Mouse (Mus musculus): ENCODE measurements at regions not wholly inside any gene's neighbourhood (a gene's known extent, or its start where the extent isn't known, plus 50 kb on each side); places are given as distances from the start of the nearest gene placed in this dataset.

DNA sequence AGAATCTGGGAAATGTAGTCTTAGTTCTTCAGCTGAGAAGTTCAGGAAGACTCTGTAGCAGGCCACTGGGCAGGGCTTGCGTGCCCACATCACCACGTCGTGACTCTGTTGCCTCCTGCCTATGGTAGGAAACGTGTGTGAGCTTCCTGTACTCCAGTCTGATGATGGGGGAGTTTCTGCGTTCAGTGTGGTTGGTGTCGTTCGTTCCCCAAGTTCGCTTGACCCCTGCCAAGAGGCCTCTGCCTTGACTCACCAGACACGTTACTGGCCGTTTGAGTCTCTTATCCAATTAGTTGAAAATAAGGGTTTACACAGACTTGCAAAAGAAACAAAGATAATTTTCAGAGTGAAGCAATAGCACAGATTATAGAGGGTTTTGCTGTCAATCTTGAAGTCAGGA is 102.4 kb upstream of the Syt6 start:
- 67% methylated on average over 10 of the region's 10 CpGs for WGBS
- ATAC-seq (ENCODE audit: low FRiP score, low TSS enrichment), result no peak
- H3K27ac ChIP-seq (ENCODE audit: low read depth, low read length), result no peak overlapping the region

DNA sequence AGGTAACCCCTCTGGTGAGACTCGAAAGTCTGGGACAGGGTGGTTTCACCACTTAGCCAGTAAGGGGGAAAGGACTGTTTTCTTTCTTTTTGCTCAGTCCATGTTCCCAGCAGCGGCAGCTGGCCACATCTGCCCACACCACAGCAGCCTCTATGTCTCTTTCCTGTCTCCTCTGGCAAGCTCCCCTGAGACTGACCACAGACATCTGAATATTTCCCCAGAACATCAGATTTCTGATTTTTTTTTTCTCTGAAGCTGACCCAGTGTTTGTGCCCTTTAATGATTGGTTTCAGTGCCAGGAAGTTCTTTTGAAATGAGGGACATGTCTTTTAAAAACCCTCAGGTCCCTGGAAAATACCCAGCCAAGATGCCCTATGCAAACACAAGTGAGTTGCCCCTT is 101.7 kb upstream of the Syt6 start:
- no peaks in the 10 kb centered on the region for H3K9me3 ChIP-seq (ENCODE audit: control insufficient read depth, low read length)
- 72% methylated on average over 2 of the region's 2 CpGs for WGBS
- H3K4me2 ChIP-seq (replicated peaks; ENCODE audit: low read depth, low read length), result no peak overlapping the region
- H3K4me1 ChIP-seq (ENCODE audit: control insufficient read depth, insufficient read depth, low read length), result no peaks in the 10 kb centered on the region
- no peak for ATAC-seq (ENCODE audit: low FRiP score, low TSS enrichment)
- no peaks in the 10 kb centered on the region for H3K36me3 ChIP-seq (ENCODE audit: control insufficient read depth, insufficient read depth, low read length)
- no peak overlapping the region for H3K27ac ChIP-seq (ENCODE audit: low read depth, low read length)
- H3K9ac ChIP-seq (ENCODE audit: low read depth, low read length), result no peak overlapping the region
- H3K4me3 ChIP-seq (ENCODE audit: low read length), result no peak overlapping the region
- no peaks in the 10 kb centered on the region for H3K27me3 ChIP-seq (ENCODE audit: control insufficient read depth, insufficient read depth, low read length)

More for the DNA sequence above, 102.4 kb upstream of the Syt6 start:
- no peaks in the 10 kb centered on the region for H3K9me3 ChIP-seq (ENCODE audit: control insufficient read depth, low read length)
- H3K4me3 ChIP-seq (ENCODE audit: low read length), result no peak overlapping the region
- H3K36me3 ChIP-seq (ENCODE audit: control insufficient read depth, insufficient read depth, low read length), result no peaks in the 10 kb centered on the region
- no peak overlapping the region for H3K9ac ChIP-seq (ENCODE audit: low read depth, low read length)
- no peaks in the 10 kb centered on the region for H3K27me3 ChIP-seq (ENCODE audit: control insufficient read depth, insufficient read depth, low read length)
- no peak overlapping the region for H3K4me2 ChIP-seq (replicated peaks; ENCODE audit: low read depth, low read length)
- H3K4me1 ChIP-seq (ENCODE audit: control insufficient read depth, insufficient read depth, low read length), result no peaks in the 10 kb centered on the region

DNA sequence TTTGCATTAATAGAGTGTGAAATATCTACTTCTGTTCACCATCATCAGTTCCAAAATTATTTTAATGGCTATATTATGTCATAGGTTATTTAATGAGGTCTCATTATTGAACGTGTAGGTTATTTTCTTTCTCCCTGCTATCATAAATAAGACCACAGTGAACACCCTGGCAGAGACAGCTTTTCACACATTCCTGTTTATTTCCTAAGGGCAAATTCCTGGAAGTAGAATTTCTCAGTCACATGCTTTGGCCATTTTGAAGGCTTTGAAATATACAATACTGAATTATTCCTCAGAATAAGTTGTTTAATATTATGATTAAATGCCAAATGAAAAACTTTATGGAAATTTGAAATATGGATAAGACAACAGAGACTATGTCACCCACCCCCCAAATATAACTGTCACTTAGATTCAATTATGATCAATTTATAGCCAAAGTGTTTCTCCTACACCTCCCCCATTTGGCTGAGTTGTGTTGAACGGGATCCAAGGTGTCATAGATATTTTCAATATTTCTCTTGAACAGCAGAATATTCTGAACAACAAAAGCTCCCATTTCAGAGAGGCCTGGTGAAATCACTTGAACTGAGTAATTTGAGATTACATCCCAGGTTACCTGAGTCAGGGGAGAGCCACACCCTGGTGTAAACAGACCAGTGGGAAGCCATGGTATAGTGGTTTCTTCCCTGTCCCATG is 95.0 kb upstream of the Syt6 start:
- Histone ChIP-seq H3K4me3 (ENCODE audit: low read length) (no peak overlapping the region), H3K36me3 (ENCODE audit: control insufficient read depth, insufficient read depth, low read length) (no peaks in the 10 kb centered on the region), H3K9me3 (ENCODE audit: control insufficient read depth, low read length) (no peaks in the 10 kb centered on the region), H3K27ac (ENCODE audit: low read depth, low read length) (no peak overlapping the region), H3K4me1 (ENCODE audit: control insufficient read depth, insufficient read depth, low read length) (no peaks in the 10 kb centered on the region), H3K27me3 (ENCODE audit: control insufficient read depth, insufficient read depth, low read length) (no peaks in the 10 kb centered on the region), H3K9ac (ENCODE audit: low read depth, low read length) (no peak overlapping the region), H3K4me2 (replicated peaks; ENCODE audit: low read depth, low read length) (no peak overlapping the region)
- 44% methylated on average over 2 of the region's 2 CpGs for WGBS
- no peak for ATAC-seq (ENCODE audit: low FRiP score, low TSS enrichment)

DNA sequence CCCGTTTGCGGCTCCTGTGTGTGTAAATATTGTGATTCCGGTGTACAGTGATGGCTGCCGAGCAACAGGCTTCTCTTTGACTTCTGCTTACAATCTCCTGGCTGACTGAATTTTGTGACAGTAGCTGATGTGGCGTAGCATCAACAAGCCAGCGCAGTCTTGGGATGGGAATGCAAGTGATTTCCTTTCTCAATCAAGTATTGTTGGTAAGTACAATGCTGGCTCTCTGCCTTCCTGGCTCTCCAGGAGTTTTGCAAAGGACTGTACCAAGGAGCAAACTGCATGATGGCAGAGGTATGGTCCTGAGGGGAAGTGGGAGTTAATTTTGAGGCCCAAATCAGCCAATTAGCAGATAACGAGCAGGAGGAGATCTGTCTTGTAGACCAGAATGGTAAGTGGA is 94.4 kb upstream of the Syt6 start:
- Histone ChIP-seq H3K9me3 (ENCODE audit: control insufficient read depth, low read length) (no peaks in the 10 kb centered on the region), H3K9ac (ENCODE audit: low read depth, low read length) (no peak overlapping the region), H3K4me3 (ENCODE audit: low read length) (no peak overlapping the region), H3K4me2 (replicated peaks; ENCODE audit: low read depth, low read length) (no peak overlapping the region), H3K36me3 (ENCODE audit: control insufficient read depth, insufficient read depth, low read length) (no peaks in the 10 kb centered on the region), H3K27me3 (ENCODE audit: control insufficient read depth, insufficient read depth, low read length) (no peaks in the 10 kb centered on the region), H3K4me1 (ENCODE audit: control insufficient read depth, insufficient read depth, low read length) (no peaks in the 10 kb centered on the region), H3K27ac (ENCODE audit: low read depth, low read length) (no peak overlapping the region)
- no peak for ATAC-seq (ENCODE audit: low FRiP score, low TSS enrichment)
- 92% methylated on average over 7 of the region's 7 CpGs for WGBS

DNA sequence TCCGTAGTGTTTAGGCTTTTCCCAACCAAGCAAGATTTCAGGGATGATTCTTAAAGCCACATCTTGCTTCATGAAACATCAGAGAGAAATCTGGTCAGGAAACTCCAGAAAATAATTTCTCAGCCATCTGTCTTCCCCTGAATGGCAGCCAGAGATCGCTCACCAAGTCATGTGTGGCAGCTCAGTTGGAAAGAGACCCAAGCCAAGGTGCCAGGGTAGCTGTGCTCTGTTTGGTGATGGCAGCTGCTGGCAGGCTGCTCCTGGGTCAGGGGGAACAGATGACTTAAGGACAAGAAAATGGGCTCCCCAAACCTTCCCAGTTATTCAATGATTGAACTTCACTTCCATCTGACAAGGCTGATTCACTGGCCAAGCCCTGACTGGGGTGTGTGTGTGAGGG is 91.7 kb upstream of the Syt6 start:
- WGBS, result 93% methylated on average over 2 of the region's 2 CpGs
- H3K4me3 ChIP-seq (ENCODE audit: low read length), result no peak overlapping the region
- no peaks in the 10 kb centered on the region for H3K9me3 ChIP-seq (ENCODE audit: control insufficient read depth, low read length)
- no peaks in the 10 kb centered on the region for H3K4me1 ChIP-seq (ENCODE audit: control insufficient read depth, insufficient read depth, low read length)
- H3K27ac ChIP-seq (ENCODE audit: low read depth, low read length), result no peak overlapping the region
- no peaks in the 10 kb centered on the region for H3K36me3 ChIP-seq (ENCODE audit: control insufficient read depth, insufficient read depth, low read length)
- H3K9ac ChIP-seq (ENCODE audit: low read depth, low read length), result no peak overlapping the region
- H3K27me3 ChIP-seq (ENCODE audit: control insufficient read depth, insufficient read depth, low read length), result no peaks in the 10 kb centered on the region
- H3K4me2 ChIP-seq (replicated peaks; ENCODE audit: low read depth, low read length), result no peak overlapping the region
- ATAC-seq (ENCODE audit: low FRiP score, low TSS enrichment), result no peak

DNA sequence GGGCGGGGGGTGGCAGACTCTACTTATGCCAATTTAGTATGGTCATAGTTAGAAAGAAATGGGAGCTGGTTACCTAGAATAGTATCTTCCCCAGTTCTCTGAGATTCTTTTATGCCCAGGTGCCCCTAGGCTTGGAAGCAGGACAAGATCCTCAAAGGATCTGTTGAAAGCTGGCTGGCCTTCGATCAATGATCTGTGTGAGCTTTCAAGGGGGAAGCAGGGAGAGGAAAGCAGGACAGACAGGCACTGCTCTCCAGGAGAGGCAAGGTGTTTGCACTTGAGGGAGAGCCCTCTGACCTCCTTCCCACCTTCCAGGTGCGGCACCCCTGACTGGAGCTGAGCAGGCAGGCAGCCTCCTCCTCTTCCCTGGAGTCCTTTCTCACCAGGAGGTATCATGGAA is 91.3 kb upstream of the Syt6 start:
- WGBS, result 75% methylated on average over 3 of the region's 3 CpGs
- H3K9me3 ChIP-seq (ENCODE audit: control insufficient read depth, low read length), result no peaks in the 10 kb centered on the region
- H3K9ac ChIP-seq (ENCODE audit: low read depth, low read length), result no peak overlapping the region
- ATAC-seq (ENCODE audit: low FRiP score, low TSS enrichment), result no peak
- H3K27ac ChIP-seq (ENCODE audit: low read depth, low read length), result no peak overlapping the region
- H3K4me1 ChIP-seq (ENCODE audit: control insufficient read depth, insufficient read depth, low read length), result no peaks in the 10 kb centered on the region
- no peak overlapping the region for H3K4me2 ChIP-seq (replicated peaks; ENCODE audit: low read depth, low read length)
- H3K27me3 ChIP-seq (ENCODE audit: control insufficient read depth, insufficient read depth, low read length), result no peaks in the 10 kb centered on the region
- H3K4me3 ChIP-seq (ENCODE audit: low read length), result no peak overlapping the region
- no peaks in the 10 kb centered on the region for H3K36me3 ChIP-seq (ENCODE audit: control insufficient read depth, insufficient read depth, low read length)

DNA sequence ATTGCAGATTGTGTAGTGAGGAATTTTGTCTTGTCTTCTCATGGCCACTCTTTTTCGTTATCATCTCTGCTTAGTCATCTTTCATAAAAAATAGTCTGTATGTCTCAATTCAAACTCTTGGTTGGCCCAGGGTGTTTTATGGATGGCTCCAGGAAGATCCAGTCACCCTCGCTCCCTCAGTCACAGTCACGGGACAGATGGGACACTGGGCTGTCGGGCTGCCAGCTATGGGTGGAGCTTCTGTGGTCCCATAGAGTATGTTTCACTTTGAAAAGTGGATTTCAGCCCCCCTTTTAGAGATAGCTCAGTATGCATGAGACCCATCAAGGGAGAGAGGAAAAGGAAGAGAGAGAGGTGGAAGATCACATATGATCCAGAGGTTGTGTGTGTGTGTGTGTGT is 85.2 kb upstream of the Syt6 start:
- H3K27ac ChIP-seq (ENCODE audit: low read depth, low read length), result no peak overlapping the region
- H3K4me1 ChIP-seq (ENCODE audit: control insufficient read depth, insufficient read depth, low read length), result no peaks in the 10 kb centered on the region
- 80% methylated on average over 4 of the region's 4 CpGs for WGBS
- no peak overlapping the region for H3K4me3 ChIP-seq (ENCODE audit: low read length)
- H3K9ac ChIP-seq (ENCODE audit: low read depth, low read length), result no peak overlapping the region
- no peak for ATAC-seq (ENCODE audit: low FRiP score, low TSS enrichment)
- no peak overlapping the region for H3K4me2 ChIP-seq (replicated peaks; ENCODE audit: low read depth, low read length)
- no peaks in the 10 kb centered on the region for H3K9me3 ChIP-seq (ENCODE audit: control insufficient read depth, low read length)
- H3K27me3 ChIP-seq (ENCODE audit: control insufficient read depth, insufficient read depth, low read length), result no peaks in the 10 kb centered on the region
- no peaks in the 10 kb centered on the region for H3K36me3 ChIP-seq (ENCODE audit: control insufficient read depth, insufficient read depth, low read length)

DNA sequence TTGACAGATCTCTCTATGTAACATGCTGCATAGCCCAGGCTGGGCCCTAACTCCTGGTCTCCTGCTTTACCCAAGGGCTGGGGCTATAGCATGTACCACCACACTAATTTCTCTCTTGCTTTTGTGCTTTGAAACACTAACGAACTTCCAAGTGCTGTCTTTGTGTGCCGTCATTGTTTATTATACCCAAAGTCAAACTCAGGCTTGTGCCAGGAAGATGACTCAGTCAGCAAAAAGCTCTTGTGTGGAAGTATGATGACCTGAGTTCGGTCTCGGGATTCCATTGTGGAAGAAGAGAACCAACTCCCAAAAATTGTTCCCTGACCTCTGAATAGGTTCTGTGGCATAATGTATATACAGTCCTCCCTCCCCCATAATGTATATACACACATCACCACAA is 84.1 kb upstream of the Syt6 start:
- no peak for ATAC-seq (ENCODE audit: low FRiP score, low TSS enrichment)
- WGBS, result 87% methylated on average over 4 of the region's 4 CpGs
- H3K36me3 ChIP-seq (ENCODE audit: control insufficient read depth, insufficient read depth, low read length), result no peaks in the 10 kb centered on the region
- no peak overlapping the region for H3K27ac ChIP-seq (ENCODE audit: low read depth, low read length)
- H3K4me3 ChIP-seq (ENCODE audit: low read length), result no peak overlapping the region
- H3K27me3 ChIP-seq (ENCODE audit: control insufficient read depth, insufficient read depth, low read length), result no peaks in the 10 kb centered on the region
- H3K4me2 ChIP-seq (replicated peaks; ENCODE audit: low read depth, low read length), result no peak overlapping the region
- no peaks in the 10 kb centered on the region for H3K9me3 ChIP-seq (ENCODE audit: control insufficient read depth, low read length)
- H3K4me1 ChIP-seq (ENCODE audit: control insufficient read depth, insufficient read depth, low read length), result no peaks in the 10 kb centered on the region
- H3K9ac ChIP-seq (ENCODE audit: low read depth, low read length), result no peak overlapping the region

DNA sequence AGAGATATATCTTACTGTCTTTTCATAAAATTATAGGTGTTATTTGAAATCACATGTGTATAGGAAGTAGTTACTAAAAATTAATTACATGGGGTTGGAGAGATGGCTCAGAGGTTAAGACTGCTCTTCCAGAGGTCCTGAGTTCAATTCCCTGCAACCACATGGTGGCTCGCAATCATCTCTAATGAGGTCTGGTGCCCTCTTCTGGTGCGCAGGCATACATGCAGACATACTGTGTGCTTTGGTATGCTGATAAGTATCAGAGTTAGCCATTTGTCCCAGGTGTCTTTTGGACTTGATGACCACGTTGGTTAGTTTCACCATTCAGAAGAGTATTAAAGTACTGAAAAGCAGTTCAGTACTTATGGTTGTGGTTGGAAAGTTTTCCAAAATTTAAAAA is 82.8 kb upstream of the Syt6 start:
- H3K4me3 ChIP-seq (ENCODE audit: low read length), result no peak overlapping the region
- no peaks in the 10 kb centered on the region for H3K27me3 ChIP-seq (ENCODE audit: control insufficient read depth, insufficient read depth, low read length)
- 82% methylated on average over 3 of the region's 3 CpGs for WGBS
- no peak overlapping the region for H3K27ac ChIP-seq (ENCODE audit: low read depth, low read length)
- H3K36me3 ChIP-seq (ENCODE audit: control insufficient read depth, insufficient read depth, low read length), result no peaks in the 10 kb centered on the region
- H3K9me3 ChIP-seq (ENCODE audit: control insufficient read depth, low read length), result no peaks in the 10 kb centered on the region
- H3K9ac ChIP-seq (ENCODE audit: low read depth, low read length), result no peak overlapping the region
- no peak for ATAC-seq (ENCODE audit: low FRiP score, low TSS enrichment)
- H3K4me2 ChIP-seq (replicated peaks; ENCODE audit: low read depth, low read length), result no peak overlapping the region
- no peaks in the 10 kb centered on the region for H3K4me1 ChIP-seq (ENCODE audit: control insufficient read depth, insufficient read depth, low read length)

Measured in kidney, embryonic 14.5 days (tissue).